Mouse (Mus musculus): ENCODE results near the gene Prpf8. TPM values are rescaled to one million over a fixed set of nuclear protein-coding genes. Genes with fewer than 3 reads are reported as not detected.

Gene Prpf8
- polyA plus RNA-seq, 1 experiment from 2014 or later, result 15.8 TPM

DNA sequence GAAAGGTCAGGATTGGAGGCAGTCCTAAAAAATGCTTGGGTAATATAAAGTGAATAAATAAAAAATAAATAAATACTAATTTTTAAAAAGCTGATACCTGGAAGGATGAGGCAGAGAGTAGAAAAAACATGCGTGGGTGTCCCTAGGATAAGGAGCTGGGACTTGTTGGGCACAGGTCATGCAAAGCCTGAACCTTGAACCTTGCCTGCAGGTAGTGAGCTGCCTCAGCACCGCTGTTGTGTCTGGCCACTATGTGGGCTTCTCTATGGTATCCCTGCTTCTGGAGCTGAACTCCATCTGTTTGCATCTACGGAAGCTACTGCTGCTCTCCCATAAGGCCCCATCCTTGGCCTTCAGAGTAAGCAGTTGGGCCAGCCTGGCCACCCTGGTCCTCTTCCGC is 17.4 kb upstream of the Prpf8 start:
- Histone ChIP-seq H3K4me1 (replicated peaks; ENCODE audit: control insufficient read depth, insufficient read depth) (no peaks in the 10 kb centered on the region), H3K36me3 (ENCODE audit: control insufficient read depth, insufficient read depth, low read length) (no peaks in the 10 kb centered on the region), H3K4me3 (ENCODE audit: low read depth, low read length) (no peak overlapping the region), H3K9me3 (ENCODE audit: control insufficient read depth, low read length) (no peaks in the 10 kb centered on the region), H3K27me3 (ENCODE audit: control insufficient read depth, insufficient read depth, low read length) (no peaks in the 10 kb centered on the region), H3K9ac (ENCODE audit: low read length) (no peak overlapping the region), H3K4me2 (replicated peaks; ENCODE audit: low read depth) (no peak overlapping the region), H3K27ac (replicated peaks) (no peak overlapping the region)
- 92% methylated on average over 4 of the region's 4 CpGs for WGBS
- no peak for ATAC-seq (ENCODE audit: low FRiP score, low TSS enrichment)
- no peak for DNase-seq (ENCODE audit: low spot score)
- TF ChIP-seq EP300 (optimal IDR thresholded peaks at IDR 0.05) (no peak), CTCF (IDR thresholded peaks at IDR 0.05; ENCODE audit: low read depth) (no peak)

GRCm38 (mm10) chr11:75470675-75471074 is 15.9 kb upstream of the Prpf8 start:
- Histone ChIP-seq H3K4me3 (ENCODE audit: low read depth, low read length) (no peak overlapping the region), H3K4me1 (replicated peaks; ENCODE audit: control insufficient read depth, insufficient read depth) (no peaks in the 10 kb centered on the region), H3K9me3 (ENCODE audit: control insufficient read depth, low read length) (no peaks in the 10 kb centered on the region), H3K4me2 (replicated peaks; ENCODE audit: low read depth) (no peak overlapping the region), H3K36me3 (ENCODE audit: control insufficient read depth, insufficient read depth, low read length) (no peaks in the 10 kb centered on the region), H3K27ac (replicated peaks) (no peak overlapping the region), H3K9ac (ENCODE audit: low read length) (no peak overlapping the region), H3K27me3 (ENCODE audit: control insufficient read depth, insufficient read depth, low read length) (no peaks in the 10 kb centered on the region)
- no peak for TF ChIP-seq CTCF (IDR thresholded peaks at IDR 0.05; ENCODE audit: low read depth)
- TF ChIP-seq EP300 (optimal IDR thresholded peaks at IDR 0.05), result no peak
- peak; percentile 45 for DNase-seq (ENCODE audit: low spot score)
- WGBS, result 61% methylated on average over 3 of the region's 3 CpGs
- peak; percentile 65 for ATAC-seq (ENCODE audit: low FRiP score, low TSS enrichment)

GRCm38 (mm10) chr11:75472469-75473081 is 14.0 kb upstream of the Prpf8 start:
- 68% methylated on average over 11 of the region's 11 CpGs for WGBS
- Histone ChIP-seq H3K9me3 (ENCODE audit: control insufficient read depth, low read length) (no peaks in the 10 kb centered on the region), H3K27ac (replicated peaks) (no peak overlapping the region), H3K4me1 (replicated peaks; ENCODE audit: control insufficient read depth, insufficient read depth) (no peaks in the 10 kb centered on the region), H3K36me3 (ENCODE audit: control insufficient read depth, insufficient read depth, low read length) (no peaks in the 10 kb centered on the region), H3K4me2 (replicated peaks; ENCODE audit: low read depth) (no peak overlapping the region), H3K9ac (ENCODE audit: low read length) (no peak overlapping the region), H3K4me3 (ENCODE audit: low read depth, low read length) (no peak overlapping the region), H3K27me3 (ENCODE audit: control insufficient read depth, insufficient read depth, low read length) (no peaks in the 10 kb centered on the region)
- TF ChIP-seq EP300 (optimal IDR thresholded peaks at IDR 0.05), result no peak
- no peak for TF ChIP-seq CTCF (IDR thresholded peaks at IDR 0.05; ENCODE audit: low read depth)
- ATAC-seq (ENCODE audit: low FRiP score, low TSS enrichment) (peak; percentile 46; the same call in 1 of the 2 replicates), DNase-seq (ENCODE audit: low spot score) (no peak)

- Histone ChIP-seq H3K4me1 (replicated peaks; ENCODE audit: control insufficient read depth, insufficient read depth) (no peaks in the 10 kb centered on the region), H3K27me3 (ENCODE audit: control insufficient read depth, insufficient read depth, low read length) (no peaks in the 10 kb centered on the region), H3K4me2 (replicated peaks; ENCODE audit: low read depth) (no peak overlapping the region), H3K27ac (replicated peaks) (no peak overlapping the region), H3K36me3 (ENCODE audit: control insufficient read depth, insufficient read depth, low read length) (no peaks in the 10 kb centered on the region), H3K9ac (ENCODE audit: low read length) (no peak overlapping the region), H3K9me3 (ENCODE audit: control insufficient read depth, low read length) (no peaks in the 10 kb centered on the region), H3K4me3 (ENCODE audit: low read depth, low read length) (no peak overlapping the region)
- no peak for TF ChIP-seq EP300 (optimal IDR thresholded peaks at IDR 0.05)
- no peak for TF ChIP-seq CTCF (IDR thresholded peaks at IDR 0.05; ENCODE audit: low read depth)
- whole genome bisulfite sequencing, result 61% methylated on average over 7 of the region's 7 CpGs
- DNase-seq (ENCODE audit: low spot score) (no peak), ATAC-seq (ENCODE audit: low FRiP score, low TSS enrichment) (no peak)
Measured at GRCm38 (mm10) chr11:75473376-75473775, 13.2 kb upstream of the Prpf8 start.

- H3K4me3 ChIP-seq (ENCODE audit: low read depth, low read length), result peak overlapping the region; percentile 98; the same call in 1 of the 2 replicates
- H3K36me3 ChIP-seq (ENCODE audit: control insufficient read depth, insufficient read depth, low read length), result peaks cover 18% of the 10 kb centered on the region
- peaks cover 6% of the 10 kb centered on the region for H3K4me1 ChIP-seq (replicated peaks; ENCODE audit: control insufficient read depth, insufficient read depth)
- DNase-seq (ENCODE audit: low spot score), result no peak
- H3K9ac ChIP-seq (ENCODE audit: low read length), result no peak overlapping the region
- no peaks in the 10 kb centered on the region for H3K27me3 ChIP-seq (ENCODE audit: control insufficient read depth, insufficient read depth, low read length)
- no peak overlapping the region for H3K27ac ChIP-seq (replicated peaks)
- peak overlapping the region; percentile 85 for H3K4me2 ChIP-seq (replicated peaks; ENCODE audit: low read depth)
- TF ChIP-seq CTCF (IDR thresholded peaks at IDR 0.05; ENCODE audit: low read depth), result no peak
- TF ChIP-seq EP300 (optimal IDR thresholded peaks at IDR 0.05), result no peak
- 22% methylated on average over 3 of the region's 3 CpGs for WGBS
- no peaks in the 10 kb centered on the region for H3K9me3 ChIP-seq (ENCODE audit: control insufficient read depth, low read length)
- peak; percentile 24 for ATAC-seq (ENCODE audit: low FRiP score, low TSS enrichment)
Measured at GRCm38 (mm10) chr11:75486192-75486591, 424 bp upstream of the Prpf8 start.

DNA sequence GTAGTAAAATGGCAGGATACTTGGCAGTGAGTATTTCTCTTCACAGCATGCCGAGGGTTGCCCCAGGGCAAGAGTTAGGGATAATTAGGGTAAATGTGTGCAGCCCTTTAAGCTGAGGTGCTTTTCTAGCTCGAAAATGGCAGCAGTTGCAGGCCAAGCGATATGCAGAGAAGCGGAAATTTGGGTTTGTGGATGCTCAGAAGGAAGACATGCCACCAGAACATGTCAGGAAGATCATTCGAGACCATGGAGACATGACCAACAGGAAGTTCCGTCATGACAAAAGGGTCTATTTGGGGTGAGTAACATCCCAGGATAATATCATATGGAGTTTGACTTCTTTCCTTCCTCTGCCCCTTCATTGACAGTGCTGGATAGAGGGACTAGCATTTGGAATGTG is 880 bp downstream of the Prpf8 start:
- H3K36me3 ChIP-seq (ENCODE audit: control insufficient read depth, insufficient read depth, low read length), result peaks cover 31% of the 10 kb centered on the region
- H3K27ac ChIP-seq (replicated peaks), result peak overlapping the region; percentile 84
- peak overlapping the region; percentile 98 for H3K4me3 ChIP-seq (ENCODE audit: low read depth, low read length)
- no peak for TF ChIP-seq CTCF (IDR thresholded peaks at IDR 0.05; ENCODE audit: low read depth)
- TF ChIP-seq EP300 (optimal IDR thresholded peaks at IDR 0.05), result no peak
- H3K9me3 ChIP-seq (ENCODE audit: control insufficient read depth, low read length), result no peaks in the 10 kb centered on the region
- H3K9ac ChIP-seq (ENCODE audit: low read length), result peak overlapping the region; percentile 98
- no peak for ATAC-seq (ENCODE audit: low FRiP score, low TSS enrichment)
- peak overlapping the region; percentile 85 for H3K4me2 ChIP-seq (replicated peaks; ENCODE audit: low read depth)
- H3K4me1 ChIP-seq (replicated peaks; ENCODE audit: control insufficient read depth, insufficient read depth), result peaks cover 6% of the 10 kb centered on the region
- H3K27me3 ChIP-seq (ENCODE audit: control insufficient read depth, insufficient read depth, low read length), result no peaks in the 10 kb centered on the region
- WGBS, result 31% methylated on average over 6 of the region's 6 CpGs
- DNase-seq (ENCODE audit: low spot score), result no peak
